Mouse (Mus musculus) layer of hippocampus, adult 9-11 months (tissue): ENCODE measurements at regions not wholly inside any gene's neighbourhood (a gene's known extent, or its start where the extent isn't known, plus 50 kb on each side); places are given as distances from the start of the nearest gene placed in this dataset.

Experiments
- DNase-seq: peaks from one replicate; pipeline ENCODE4 v3.0.0; 2022

GRCm38 (mm10) chr3:9373896-9374295 lies 236.0 kb downstream of the Zfp704 start:
- no peak for DNase-seq

- DNase-seq, result no peak
Measured at GRCm38 (mm10) chr3:9370096-9370495, 239.8 kb downstream of the Zfp704 start.

- DNase-seq, result no peak
Measured at GRCm38 (mm10) chr3:9365791-9366190, 244.1 kb downstream of the Zfp704 start.

- DNase-seq, result no peak
Measured at GRCm38 (mm10) chr3:9359186-9359585, 250.7 kb downstream of the Zfp704 start.

- peak; percentile 36 for DNase-seq
Measured at GRCm38 (mm10) chr3:9358111-9358510, 251.8 kb downstream of the Zfp704 start.

GRCm38 (mm10) chr3:9357639-9358038 lies 252.2 kb downstream of the Zfp704 start:
- DNase-seq, result peak; percentile 34

GRCm38 (mm10) chr3:9355875-9356274 lies 254.0 kb downstream of the Zfp704 start:
- DNase-seq, result no peak

- DNase-seq, result no peak
Measured at GRCm38 (mm10) chr3:9354756-9355155, 255.1 kb downstream of the Zfp704 start.

GRCm38 (mm10) chr3:9352251-9352650 lies 257.6 kb downstream of the Zfp704 start:
- DNase-seq, result no peak

- DNase-seq, result no peak
Measured at GRCm38 (mm10) chr3:9349822-9350221, 260.1 kb downstream of the Zfp704 start.

- DNase-seq, result no peak
Measured at GRCm38 (mm10) chr3:9347446-9347860, 262.4 kb downstream of the Zfp704 start.

GRCm38 (mm10) chr3:9346857-9347445 lies 262.9 kb downstream of the Zfp704 start:
- no peak for DNase-seq

GRCm38 (mm10) chr3:9346356-9346755 lies 263.5 kb downstream of the Zfp704 start:
- DNase-seq, result no peak

- DNase-seq, result no peak
Measured at GRCm38 (mm10) chr3:9345885-9346284, 264.0 kb downstream of the Zfp704 start.

GRCm38 (mm10) chr3:9343586-9343985 lies 266.3 kb downstream of the Zfp704 start:
- DNase-seq, result no peak

GRCm38 (mm10) chr3:9342167-9342566 lies 267.7 kb downstream of the Zfp704 start:
- DNase-seq, result no peak

- no peak for DNase-seq
Measured at GRCm38 (mm10) chr3:9341657-9342056, 268.2 kb downstream of the Zfp704 start.

GRCm38 (mm10) chr3:9341244-9341643 lies 268.6 kb downstream of the Zfp704 start:
- DNase-seq, result no peak

- DNase-seq, result no peak
Measured at GRCm38 (mm10) chr3:9340788-9341187, 269.1 kb downstream of the Zfp704 start.

GRCm38 (mm10) chr3:9340344-9340743 lies 269.5 kb downstream of the Zfp704 start:
- no peak for DNase-seq

GRCm38 (mm10) chr3:9339669-9340068 lies 270.2 kb downstream of the Zfp704 start:
- DNase-seq, result no peak

- no peak for DNase-seq
Measured at GRCm38 (mm10) chr3:9335580-9335979, 274.3 kb downstream of the Zfp704 start.
